Mouse (Mus musculus): ENCODE data around the gene Sidt1.

The Sidt1 gene

GRCm38 (mm10) chr16:44243323-44243722, 89.7 kb downstream of the Sidt1 start:
- no peak for DNase-seq

- peak; percentile 16 to 45 for DNase-seq
Observed at GRCm38 (mm10) chr16:44242633-44243032, 90.4 kb downstream of the Sidt1 start.

GRCm38 (mm10) chr16:44240406-44240805, 92.6 kb downstream of the Sidt1 start:
- DNase-seq: no peak

- no peak for DNase-seq
Observed at GRCm38 (mm10) chr16:44238835-44239263, 94.1 kb downstream of the Sidt1 start.

GRCm38 (mm10) chr16:44237836-44238235, 95.2 kb downstream of the Sidt1 start:
- DNase-seq: no peak

- no peak for DNase-seq
Observed at GRCm38 (mm10) chr16:44233019-44233418, 100.0 kb downstream of the Sidt1 start.

GRCm38 (mm10) chr16:44226706-44227291, 106.2 kb downstream of the Sidt1 start:
- no peak for DNase-seq

GRCm38 (mm10) chr16:44221463-44221862, 111.5 kb downstream of the Sidt1 start:
- DNase-seq: no peak

GRCm38 (mm10) chr16:44216417-44216816, 116.6 kb downstream of the Sidt1 start:
- no peak for DNase-seq

- no peak for DNase-seq
Observed at GRCm38 (mm10) chr16:44215513-44215912, 117.5 kb downstream of the Sidt1 start.

GRCm38 (mm10) chr16:44212703-44213102, 120.3 kb downstream of the Sidt1 start:
- DNase-seq: no peak

- no peak for DNase-seq
Observed at GRCm38 (mm10) chr16:44211054-44211414, 122.0 kb downstream of the Sidt1 start.

GRCm38 (mm10) chr16:44210156-44211053, 122.6 kb downstream of the Sidt1 start:
- no peak for DNase-seq

- DNase-seq: no peak
Observed at GRCm38 (mm10) chr16:44205973-44206372, 127.0 kb downstream of the Sidt1 start.

GRCm38 (mm10) chr16:44204331-44204730, 128.7 kb downstream of the Sidt1 start:
- no peak for DNase-seq

- no peak for DNase-seq
Observed at GRCm38 (mm10) chr16:44200146-44200545, 132.8 kb downstream of the Sidt1 start.

GRCm38 (mm10) chr16:44199066-44199703, 133.8 kb downstream of the Sidt1 start:
- DNase-seq: no peak

- DNase-seq: no peak
Observed at GRCm38 (mm10) chr16:44190968-44191367, 142.0 kb downstream of the Sidt1 start.
